Mouse (Mus musculus): ENCODE measurements around the gene Tspyl3. TPM values are rescaled to one million over a fixed set of nuclear protein-coding genes. Genes with fewer than 3 reads are reported as not detected.

Tspyl3 gene
- polyA plus RNA-seq, 1 experiment from 2014 or later: 38.0 TPM

GRCm38 (mm10) chr2:153194255-153194654 is 31.0 kb downstream of the Tspyl3 start:
- H3K27me3 ChIP-seq (replicated peaks): no peaks in the 10 kb centered on the region
- no peak overlapping the region for H3K4me3 ChIP-seq (replicated peaks)
- no peak for ATAC-seq (ENCODE audit: low FRiP score)
- H3K9ac ChIP-seq (replicated peaks): no peak overlapping the region
- H3K9me3 ChIP-seq (replicated peaks): no peaks in the 10 kb centered on the region
- H3K36me3 ChIP-seq: peaks cover 79% of the 10 kb centered on the region
- H3K4me1 ChIP-seq: no peaks in the 10 kb centered on the region
- no peak overlapping the region for H3K27ac ChIP-seq (replicated peaks)
- H3K4me2 ChIP-seq: no peak overlapping the region
- 97% methylated on average over 3 of the region's 3 CpGs for WGBS

- no peaks in the 10 kb centered on the region for H3K27me3 ChIP-seq (replicated peaks)
- no peak overlapping the region for H3K9ac ChIP-seq (replicated peaks)
- H3K27ac ChIP-seq (replicated peaks): no peak overlapping the region
- no peak overlapping the region for H3K4me2 ChIP-seq
- no peaks in the 10 kb centered on the region for H3K4me1 ChIP-seq
- H3K9me3 ChIP-seq (replicated peaks): no peaks in the 10 kb centered on the region
- no peak for ATAC-seq (ENCODE audit: low FRiP score)
- no peak overlapping the region for H3K4me3 ChIP-seq (replicated peaks)
- 91% methylated on average over 2 of the region's 2 CpGs for WGBS
- peaks cover 88% of the 10 kb centered on the region for H3K36me3 ChIP-seq
Measured at GRCm38 (mm10) chr2:153191242-153191641, 34.0 kb downstream of the Tspyl3 start.

GRCm38 (mm10) chr2:153187848-153188247 is 37.4 kb downstream of the Tspyl3 start:
- peaks cover 94% of the 10 kb centered on the region for H3K36me3 ChIP-seq
- no peaks in the 10 kb centered on the region for H3K27me3 ChIP-seq (replicated peaks)
- H3K4me1 ChIP-seq: no peaks in the 10 kb centered on the region
- no peaks in the 10 kb centered on the region for H3K9me3 ChIP-seq (replicated peaks)
- no peak overlapping the region for H3K27ac ChIP-seq (replicated peaks)
- no peak overlapping the region for H3K9ac ChIP-seq (replicated peaks)
- WGBS: 94% methylated on average over 2 of the region's 2 CpGs
- ATAC-seq (ENCODE audit: low FRiP score): no peak
- no peak overlapping the region for H3K4me2 ChIP-seq
- H3K4me3 ChIP-seq (replicated peaks): no peak overlapping the region

- ATAC-seq (ENCODE audit: low FRiP score): no peak
- peaks cover 92% of the 10 kb centered on the region for H3K36me3 ChIP-seq
- 85% methylated on average over 2 of the region's 2 CpGs for WGBS
Measured at GRCm38 (mm10) chr2:153186176-153186591, 39.1 kb downstream of the Tspyl3 start.

GRCm38 (mm10) chr2:153179961-153180360 is 45.3 kb downstream of the Tspyl3 start:
- no peak overlapping the region for H3K4me2 ChIP-seq
- H3K36me3 ChIP-seq: peaks cover 50% of the 10 kb centered on the region
- H3K9me3 ChIP-seq (replicated peaks): no peaks in the 10 kb centered on the region
- H3K4me1 ChIP-seq: no peaks in the 10 kb centered on the region
- no peak for ATAC-seq (ENCODE audit: low FRiP score)
- H3K4me3 ChIP-seq (replicated peaks): no peak overlapping the region
- 75% methylated on average over 3 of the region's 3 CpGs for WGBS
- H3K27ac ChIP-seq (replicated peaks): no peak overlapping the region
- no peak overlapping the region for H3K9ac ChIP-seq (replicated peaks)
- H3K27me3 ChIP-seq (replicated peaks): no peaks in the 10 kb centered on the region

More at GRCm38 (mm10) chr2:153186176-153186591, 39.1 kb downstream of the Tspyl3 start:
- H3K4me2 ChIP-seq: no peak overlapping the region
- no peak overlapping the region for H3K9ac ChIP-seq (replicated peaks)
- H3K27ac ChIP-seq (replicated peaks): no peak overlapping the region
- no peak overlapping the region for H3K4me3 ChIP-seq (replicated peaks)
- no peaks in the 10 kb centered on the region for H3K9me3 ChIP-seq (replicated peaks)
- no peaks in the 10 kb centered on the region for H3K4me1 ChIP-seq
- no peaks in the 10 kb centered on the region for H3K27me3 ChIP-seq (replicated peaks)

GRCm38 (mm10) chr2:153179126-153179860 is 45.9 kb downstream of the Tspyl3 start:
- no peak overlapping the region for H3K4me3 ChIP-seq (replicated peaks)
- WGBS: 92% methylated on average over 10 of the region's 10 CpGs
- no peak overlapping the region for H3K9ac ChIP-seq (replicated peaks)
- H3K4me2 ChIP-seq: no peak overlapping the region
- no peak for ATAC-seq (ENCODE audit: low FRiP score)
- peaks cover 44% of the 10 kb centered on the region for H3K36me3 ChIP-seq
- no peaks in the 10 kb centered on the region for H3K4me1 ChIP-seq
- no peaks in the 10 kb centered on the region for H3K27me3 ChIP-seq (replicated peaks)
- H3K27ac ChIP-seq (replicated peaks): no peak overlapping the region
- H3K9me3 ChIP-seq (replicated peaks): no peaks in the 10 kb centered on the region

GRCm38 (mm10) chr2:153177188-153177587 is 48.1 kb downstream of the Tspyl3 start:
- no peaks in the 10 kb centered on the region for H3K27me3 ChIP-seq (replicated peaks)

GRCm38 (mm10) chr2:153175995-153176570 is 49.2 kb downstream of the Tspyl3 start:
- no peak overlapping the region for H3K4me2 ChIP-seq
- H3K27ac ChIP-seq (replicated peaks): no peak overlapping the region
- no peak overlapping the region for H3K4me3 ChIP-seq (replicated peaks)
- no peaks in the 10 kb centered on the region for H3K27me3 ChIP-seq (replicated peaks)
- peaks cover 18% of the 10 kb centered on the region for H3K36me3 ChIP-seq
- no peaks in the 10 kb centered on the region for H3K4me1 ChIP-seq
- WGBS: 78% methylated on average over 8 of the region's 8 CpGs
- ATAC-seq (ENCODE audit: low FRiP score): no peak
- no peak overlapping the region for H3K9ac ChIP-seq (replicated peaks)
- no peaks in the 10 kb centered on the region for H3K9me3 ChIP-seq (replicated peaks)

More at GRCm38 (mm10) chr2:153177188-153177587, 48.1 kb downstream of the Tspyl3 start:
- Histone ChIP-seq H3K27ac (replicated peaks) (no peak overlapping the region), H3K4me3 (replicated peaks) (no peak overlapping the region), H3K4me2 (no peak overlapping the region), H3K9ac (replicated peaks) (no peak overlapping the region), H3K36me3 (peaks cover 25% of the 10 kb centered on the region), H3K4me1 (no peaks in the 10 kb centered on the region), H3K9me3 (replicated peaks) (no peaks in the 10 kb centered on the region)
- ATAC-seq (ENCODE audit: low FRiP score): no peak
- WGBS: 94% methylated on average over 3 of the region's 3 CpGs

Other genes with a start within 250 kb of the Tspyl3 start
- 240 and 256 TPM in 2 replicates for gene Pdrg1, start 210.0 kb downstream of the Tspyl3 start, polyA plus RNA-seq (2015; fragmentation: Nextera tagmentation; extraction: Ambion mirVana)
- 1.7 and 2.0 TPM in 2 replicates for gene Xkr7, start 193.6 kb downstream of the Tspyl3 start, polyA plus RNA-seq (2015; fragmentation: Nextera tagmentation; extraction: Ambion mirVana)
- 1.3 and 1.4 TPM in 2 replicates for gene Ccm2l, start 159.5 kb downstream of the Tspyl3 start, polyA plus RNA-seq (2015; fragmentation: Nextera tagmentation; extraction: Ambion mirVana)
- 3.2 and 4.0 TPM in 2 replicates for gene Hck, start 117.0 kb downstream of the Tspyl3 start, polyA plus RNA-seq (2015; fragmentation: Nextera tagmentation; extraction: Ambion mirVana)
- gene Tm9sf4, start 64.1 kb downstream of the Tspyl3 start, polyA plus RNA-seq (2015; fragmentation: Nextera tagmentation; extraction: Ambion mirVana): 83.0 and 83.7 TPM in 2 replicates
- 4.4 and 8.9 TPM in 2 replicates for gene Plagl2, start 16.0 kb upstream of the Tspyl3 start, polyA plus RNA-seq (2015; fragmentation: Nextera tagmentation; extraction: Ambion mirVana)
- 5.3 and 5.5 TPM in 2 replicates for gene Pofut1, start 16.1 kb upstream of the Tspyl3 start, polyA plus RNA-seq (2015; fragmentation: Nextera tagmentation; extraction: Ambion mirVana)
- gene Kif3b, start 66.0 kb upstream of the Tspyl3 start, polyA plus RNA-seq (2015; fragmentation: Nextera tagmentation; extraction: Ambion mirVana): 18.1 and 21.9 TPM in 2 replicates
- gene Asxl1, start 120.4 kb upstream of the Tspyl3 start, polyA plus RNA-seq (2015; fragmentation: Nextera tagmentation; extraction: Ambion mirVana): 10.2 and 10.6 TPM in 2 replicates

All from neural tube, embryonic 15.5 days (tissue).